Mouse (Mus musculus) adrenal gland, postnatal 10 days (tissue): Measurements from ENCODE around the gene Dlk1. TPM values are rescaled to one million over a fixed set of nuclear protein-coding genes. Genes with fewer than 3 reads are reported as not detected.
"Not testable (repeated sequence)": the region's sequence is repeated elsewhere in the genome, so short reads cannot be mapped to it uniquely, and the experiment has no call there.

Source experiments
- DNase-seq: peaks from one replicate; pipeline ENCODE4 v3.0.0; 2021; ENCODE audit warnings: mixed read lengths
- total RNA-seq, 2 experiments: library from RNA; stranded (reverse); gene quantifications; 2 replicates each; pipeline ENCODE4 v1.2.3; 2021

The Dlk1 gene
- total RNA-seq, 2 experiments from 2014 or later: 470 to 498 TPM

DNA sequence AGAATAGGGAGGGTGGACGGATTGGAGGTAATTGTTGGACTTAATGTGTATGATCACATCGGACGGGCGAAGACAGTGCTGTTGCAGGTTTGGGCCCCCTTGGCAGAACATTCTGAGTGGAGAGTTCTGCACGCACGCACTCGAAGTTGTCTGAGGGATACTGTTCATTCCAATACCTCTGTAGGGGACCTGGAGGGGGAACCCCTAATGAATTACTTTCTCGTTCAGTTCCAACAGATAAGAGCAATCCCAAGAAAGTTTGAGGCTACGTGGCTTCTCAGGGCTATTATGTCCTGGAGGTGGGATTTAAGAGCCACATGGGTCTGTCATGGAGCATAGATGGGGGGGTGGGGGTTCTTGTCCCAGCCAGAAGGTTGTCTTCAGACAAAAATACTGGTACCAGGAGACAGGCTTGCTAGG lies 21.6 kb downstream of the Dlk1 start:
- no peak for DNase-seq

DNA sequence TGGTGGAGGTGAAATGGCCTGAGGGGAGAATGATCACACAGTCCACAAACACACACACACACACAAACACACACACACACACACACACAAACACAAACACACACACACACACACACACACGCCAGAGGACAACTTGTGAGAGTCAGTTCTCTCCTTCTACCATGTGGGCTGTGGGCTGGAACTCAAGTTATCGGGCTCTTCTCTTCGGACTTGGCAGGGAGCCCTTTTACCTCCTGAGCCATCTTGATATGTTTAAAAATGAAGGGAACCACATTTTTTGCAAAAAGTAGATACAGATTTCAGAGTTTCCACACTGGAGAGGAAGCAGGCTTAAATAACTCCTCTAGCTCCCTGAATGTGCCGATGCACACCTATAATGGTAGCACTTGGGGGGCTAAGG lies 22.9 kb downstream of the Dlk1 start:
- no peak for DNase-seq

DNA sequence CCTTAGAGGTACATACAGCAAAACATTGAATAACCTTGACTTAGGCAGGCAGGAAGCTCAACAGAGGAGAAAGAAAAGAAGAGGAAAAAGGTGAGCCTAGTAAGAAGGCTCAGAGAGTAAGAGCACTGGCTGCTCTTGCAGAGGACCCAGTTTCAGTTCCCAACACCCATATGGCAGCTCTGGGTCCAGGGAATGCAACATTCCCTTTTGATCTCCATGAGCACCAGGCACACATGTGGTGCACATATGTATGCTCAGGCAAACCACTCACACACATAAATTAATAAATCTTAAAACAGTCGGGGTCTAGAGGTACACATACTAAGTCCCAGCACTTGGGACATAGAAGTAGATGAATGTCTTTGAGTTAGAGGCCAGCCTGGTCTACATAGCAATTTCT lies 33.9 kb downstream of the Dlk1 start:
- DNase-seq: not testable (repeated sequence)

DNA sequence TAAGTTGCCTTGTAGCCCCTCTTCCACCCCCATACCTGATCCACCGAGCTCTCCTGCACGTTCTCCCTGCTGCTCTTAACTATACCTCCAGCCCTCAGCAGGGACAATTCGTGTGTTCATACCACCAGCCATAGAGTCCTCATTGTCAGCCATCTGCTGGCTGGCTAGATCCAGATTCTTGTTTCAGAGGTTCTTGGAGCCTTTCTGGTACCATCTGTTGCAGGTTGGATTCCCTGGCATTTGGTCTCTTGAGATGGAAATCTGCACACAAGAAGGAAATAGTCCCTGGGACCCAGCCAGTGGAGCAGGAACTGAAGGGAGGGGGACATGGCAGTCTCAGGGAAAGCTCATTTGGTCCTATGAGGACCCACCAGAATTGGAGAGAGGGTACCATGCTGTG lies 39.1 kb downstream of the Dlk1 start:
- DNase-seq: no peak

DNA sequence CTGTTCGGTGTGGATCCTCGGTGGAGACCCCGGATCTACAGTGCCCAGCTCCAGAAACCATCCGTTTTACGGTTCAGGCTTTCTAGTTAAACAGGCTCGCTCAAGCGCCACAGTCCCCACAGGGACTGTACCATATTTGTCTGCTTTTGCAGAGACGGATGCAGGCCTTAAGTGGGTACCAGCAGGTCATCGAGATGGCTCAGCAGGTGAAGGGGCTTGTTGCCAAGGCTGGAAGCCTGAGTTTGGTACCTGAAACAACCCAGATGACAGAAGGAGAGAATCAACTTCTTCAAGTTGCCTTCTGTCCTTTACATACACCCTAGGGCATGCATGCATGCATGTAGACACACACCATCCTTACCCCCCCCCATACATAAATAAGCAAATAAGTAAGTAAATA lies 40.8 kb downstream of the Dlk1 start:
- no peak for DNase-seq

DNA sequence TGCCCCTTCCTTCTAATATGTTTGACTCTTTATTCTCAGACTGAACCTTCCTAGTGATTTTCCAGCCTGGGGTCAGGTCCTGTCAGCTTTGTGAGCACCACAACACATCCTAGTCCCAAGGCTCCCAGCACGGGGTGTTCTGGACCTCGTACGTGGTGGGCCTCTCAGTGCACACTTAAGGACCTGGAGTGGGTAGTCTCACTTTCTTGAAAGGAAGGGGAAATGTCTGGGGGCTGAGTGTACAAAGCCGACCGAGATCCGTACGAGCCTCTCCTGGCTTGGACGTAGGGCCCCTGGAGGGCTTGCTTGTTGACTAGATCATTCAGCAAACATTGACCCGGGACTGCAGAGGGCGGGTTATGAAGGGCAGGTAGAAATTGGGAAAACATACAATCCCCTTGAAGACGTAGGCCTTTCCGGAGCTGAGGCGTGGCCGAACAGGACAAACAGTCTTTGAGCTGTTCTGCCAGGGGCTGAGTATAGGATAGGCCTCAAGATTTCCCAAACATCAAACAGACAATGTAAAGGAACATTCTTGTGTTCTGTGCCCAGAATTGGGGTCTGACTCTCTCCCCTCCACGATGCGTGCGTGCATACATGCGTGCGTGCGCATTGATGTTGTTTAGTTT lies 42.5 kb downstream of the Dlk1 start:
- no peak for DNase-seq

DNA sequence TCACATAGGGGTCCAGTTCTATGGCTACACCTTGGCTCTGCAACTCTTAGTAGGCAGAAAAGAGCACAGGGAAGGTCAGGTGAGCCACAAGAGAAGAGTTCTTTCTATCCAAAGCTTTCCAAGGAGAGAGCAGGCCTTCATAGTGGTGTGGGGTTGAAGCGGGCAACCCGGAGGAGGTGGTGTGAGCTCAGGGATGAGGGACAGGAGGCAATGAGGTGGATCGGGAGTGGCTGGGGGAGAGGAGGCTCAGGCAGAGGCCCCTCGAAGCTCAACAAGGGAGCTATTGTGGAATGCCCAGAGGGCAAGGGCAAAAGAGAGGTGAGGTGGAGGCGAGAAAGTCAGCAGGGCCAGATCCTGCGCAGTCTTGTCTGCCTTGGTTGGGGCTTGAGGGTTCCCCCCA lies 43.8 kb downstream of the Dlk1 start:
- no peak for DNase-seq

DNA sequence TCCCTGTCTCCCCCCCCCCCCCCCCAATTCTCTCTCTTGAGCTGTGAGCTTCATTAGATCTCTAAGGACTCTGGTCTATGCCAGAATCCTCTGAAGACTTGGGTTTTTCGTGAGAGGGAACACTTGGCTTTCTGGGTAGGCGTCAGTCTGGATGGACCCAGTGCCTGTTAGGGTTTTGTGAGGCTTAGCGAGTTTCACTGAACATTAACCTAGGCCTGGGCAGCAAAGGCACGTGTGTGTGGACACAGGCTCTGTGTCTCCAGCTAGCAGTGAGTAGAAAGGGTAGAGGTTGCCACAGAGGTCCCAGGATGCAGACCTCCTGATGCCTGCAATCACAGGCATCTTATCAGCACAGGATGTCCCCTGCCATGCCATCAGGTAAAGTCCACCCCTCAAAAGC lies 48.4 kb downstream of the Dlk1 start:
- no peak for DNase-seq

DNA sequence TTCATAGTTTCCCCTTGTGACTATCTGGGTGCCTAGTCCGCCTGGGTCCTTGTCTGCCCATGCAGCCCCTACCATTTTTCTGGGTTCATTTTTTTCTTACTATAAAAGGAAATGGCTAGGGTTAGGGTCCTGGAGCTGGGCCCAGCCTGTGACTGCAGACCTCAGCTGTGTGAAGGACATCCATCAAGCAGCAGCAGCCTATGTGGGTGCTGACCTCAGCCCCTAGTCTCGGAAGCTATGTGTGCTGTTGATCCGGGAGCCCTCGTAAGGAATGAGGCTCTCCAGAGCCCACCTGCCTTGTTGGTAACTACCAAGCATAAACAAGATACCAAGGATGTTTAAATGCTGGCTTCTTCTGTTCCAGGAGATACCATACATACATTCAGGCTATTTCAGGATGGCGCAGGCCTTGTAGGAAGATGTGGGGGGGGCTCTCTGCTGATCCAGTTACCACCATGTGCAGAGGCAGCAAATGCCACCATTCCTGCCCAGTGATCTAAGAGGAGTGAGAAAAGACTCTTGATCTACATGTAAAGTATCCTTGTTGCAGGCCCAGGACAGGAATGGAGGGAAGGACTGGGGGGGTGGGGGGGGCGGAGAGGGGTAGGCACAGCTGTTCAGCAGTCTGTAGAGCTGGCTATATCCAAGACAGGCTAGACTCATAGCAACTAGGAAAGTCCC lies 49.9 kb downstream of the Dlk1 start:
- no peak for DNase-seq

DNA sequence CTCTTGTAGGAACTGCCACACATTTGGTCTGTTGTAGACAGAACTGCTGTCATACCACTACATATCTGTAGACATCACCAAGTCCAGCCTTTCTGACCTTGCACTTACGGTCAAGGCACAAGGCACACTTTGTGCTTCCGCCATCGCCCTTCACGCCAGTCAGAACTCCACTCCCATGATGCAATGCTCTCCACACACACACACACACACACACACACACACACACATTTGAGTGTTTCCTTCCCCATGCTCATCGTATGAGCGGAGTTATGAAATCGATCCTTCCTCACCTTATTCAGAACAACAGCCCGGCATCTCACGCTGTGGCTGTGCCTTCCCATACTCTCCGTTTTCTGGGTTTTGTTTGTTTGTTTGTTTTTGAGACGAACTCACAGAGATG lies 55.1 kb downstream of the Dlk1 start:
- no peak for DNase-seq

DNA sequence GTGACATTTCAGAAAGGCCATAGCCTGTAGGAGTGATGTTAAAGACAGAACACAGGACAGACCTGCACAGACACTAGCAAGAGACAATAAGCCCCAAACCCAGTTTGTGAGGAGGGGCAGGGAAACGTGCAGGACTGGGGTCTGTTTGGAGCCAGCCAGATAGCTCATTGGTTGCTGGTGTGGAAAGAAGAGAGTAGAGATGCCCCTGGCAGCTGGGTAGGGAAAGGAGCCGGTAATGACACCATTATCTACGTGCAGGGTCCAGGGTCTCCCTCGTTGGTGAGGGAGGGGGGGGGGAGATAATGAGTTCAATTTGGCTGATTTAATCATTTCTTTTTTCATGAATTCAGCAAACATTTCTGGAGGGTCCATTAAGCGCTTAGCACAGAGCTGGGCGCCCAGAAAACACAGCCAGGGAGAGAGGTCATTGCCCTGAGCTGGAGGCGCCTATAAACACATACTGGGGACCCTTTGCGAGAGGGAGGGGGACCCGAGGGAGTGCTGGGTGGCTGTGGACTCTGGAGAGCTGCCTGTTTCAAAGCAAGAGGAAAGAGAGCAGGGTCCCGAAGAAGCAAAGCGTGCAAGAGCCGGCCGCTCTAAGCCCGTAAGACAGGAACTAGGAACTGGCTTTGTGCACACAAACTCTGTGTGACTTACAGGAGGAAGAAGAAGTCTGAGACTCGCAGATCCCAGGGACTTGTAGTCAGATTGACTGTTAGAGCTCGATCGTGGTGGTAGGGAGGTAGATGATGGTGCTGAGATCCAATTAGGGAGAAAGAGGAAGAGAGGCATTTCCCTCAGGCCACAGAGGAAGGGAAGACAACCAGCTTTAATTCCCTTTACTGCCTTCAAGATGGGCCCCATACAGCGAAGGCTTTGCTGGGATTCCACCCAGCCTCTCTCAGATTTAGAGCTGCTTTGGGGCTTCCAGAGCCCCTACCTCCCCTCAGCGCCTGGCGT lies 56.2 kb downstream of the Dlk1 start:
- DNase-seq: no peak

DNA sequence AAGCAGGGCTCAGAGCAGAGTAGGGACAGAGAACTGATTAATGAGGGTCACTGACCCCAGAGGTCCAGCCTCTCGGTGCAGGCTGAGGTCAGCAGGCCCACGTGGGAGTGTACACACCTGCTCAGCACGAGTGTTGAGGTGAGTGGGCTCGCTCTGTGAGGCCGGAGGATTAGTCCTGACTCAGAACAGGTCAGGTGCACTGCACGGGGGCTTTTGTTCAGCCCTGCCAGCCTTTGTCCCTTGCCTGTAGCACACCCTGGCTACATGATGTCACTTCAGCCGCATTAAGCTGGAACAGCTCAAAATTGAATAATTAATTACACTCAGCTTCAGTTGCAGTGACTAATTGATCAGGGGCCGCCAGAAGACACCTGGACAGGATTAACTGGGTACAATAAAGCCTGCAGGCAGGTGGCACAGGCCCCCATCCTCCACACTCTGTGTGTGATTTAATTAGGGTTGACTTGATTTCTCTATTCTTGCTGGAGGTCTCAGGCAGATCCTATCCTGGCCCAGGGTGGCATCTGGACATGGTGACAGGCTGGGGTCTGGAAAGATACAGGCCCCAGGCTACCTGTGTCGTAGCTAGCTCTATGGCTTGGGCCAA lies 57.0 kb downstream of the Dlk1 start:
- no peak for DNase-seq

DNA sequence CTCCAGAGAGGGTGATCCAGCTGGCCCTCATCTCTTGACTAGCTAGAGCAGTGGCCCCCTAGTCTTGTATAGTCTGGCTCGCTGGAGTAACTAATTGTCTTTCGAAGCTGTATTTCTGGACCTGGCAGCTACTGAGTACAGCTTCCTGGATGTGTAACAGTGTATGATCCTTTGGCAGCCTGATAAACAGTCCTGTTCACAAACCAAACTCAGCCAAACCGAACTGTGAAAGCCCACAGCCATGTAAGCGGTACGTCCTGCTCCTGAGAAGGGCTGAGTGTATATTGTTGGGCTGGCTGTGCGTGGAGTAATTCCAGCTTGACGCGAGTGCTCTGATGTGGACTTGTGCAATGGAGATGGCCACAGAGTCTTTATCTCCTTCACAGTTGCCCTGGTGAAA lies 57.6 kb downstream of the Dlk1 start:
- DNase-seq: no peak

DNA sequence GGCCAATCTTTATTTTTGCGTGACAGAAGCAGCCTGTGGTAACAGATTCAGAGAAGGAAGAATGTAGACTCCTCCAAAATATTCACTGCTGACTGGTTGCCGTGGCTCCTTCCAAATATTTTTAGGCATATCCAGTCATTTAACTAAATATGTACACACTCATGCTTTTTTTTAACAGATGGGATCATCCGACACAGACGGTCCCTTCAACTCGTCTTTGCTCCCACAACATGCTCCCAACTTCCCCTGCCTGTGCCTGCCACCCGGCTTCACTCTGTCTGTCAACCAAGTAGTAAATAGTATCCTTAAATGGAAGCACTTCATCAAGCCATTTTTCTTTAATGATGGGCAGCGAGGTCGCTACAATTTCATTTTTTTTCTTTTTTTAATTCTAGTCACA lies 58.8 kb downstream of the Dlk1 start:
- no peak for DNase-seq

DNA sequence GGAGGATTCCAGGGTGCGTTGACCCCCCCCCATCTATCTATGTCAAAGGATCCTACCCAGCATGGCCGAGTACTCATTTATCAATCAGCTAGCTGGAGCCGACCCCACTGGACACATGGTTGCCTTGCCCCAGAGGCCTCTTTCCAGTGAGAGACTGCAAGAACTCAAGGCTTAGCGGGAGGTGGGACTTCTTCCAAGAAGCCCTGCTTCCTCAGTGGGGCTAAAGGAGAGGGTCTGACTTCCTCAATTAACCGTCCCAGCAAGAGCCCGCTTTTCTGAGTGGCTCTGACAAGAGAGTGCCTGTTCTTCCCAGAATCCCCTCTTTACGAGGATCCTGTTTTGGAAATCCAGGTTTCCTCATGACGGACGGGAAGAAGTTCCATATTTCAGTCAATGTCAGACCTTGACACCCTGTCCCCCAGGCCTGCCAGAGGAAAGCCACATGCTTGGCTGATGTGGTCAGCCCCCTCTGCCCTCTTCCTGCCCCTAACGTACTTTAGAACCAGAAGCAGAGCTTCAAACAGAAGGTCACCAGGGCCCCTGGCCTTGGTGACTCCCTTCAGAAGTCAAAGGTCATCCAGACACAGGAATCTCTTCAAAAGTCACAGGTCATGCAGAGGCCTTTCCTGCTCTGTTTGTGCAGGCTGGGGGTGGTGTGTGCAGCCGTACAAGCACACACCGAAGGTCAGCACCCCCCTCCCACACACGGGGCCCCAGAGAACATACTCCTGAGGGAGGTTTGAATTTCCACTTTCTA lies 59.7 kb downstream of the Dlk1 start:
- no peak for DNase-seq

Other genes starting within 250 kb of the Dlk1 start
- gene Rtl1, start 147.5 kb downstream of the Dlk1 start, total RNA-seq: 1 to 10 TPM; 4.4 to 4.5 TPM